Mouse (Mus musculus): Measurements from ENCODE around the gene Kyat1.

Gene Kyat1

DNA sequence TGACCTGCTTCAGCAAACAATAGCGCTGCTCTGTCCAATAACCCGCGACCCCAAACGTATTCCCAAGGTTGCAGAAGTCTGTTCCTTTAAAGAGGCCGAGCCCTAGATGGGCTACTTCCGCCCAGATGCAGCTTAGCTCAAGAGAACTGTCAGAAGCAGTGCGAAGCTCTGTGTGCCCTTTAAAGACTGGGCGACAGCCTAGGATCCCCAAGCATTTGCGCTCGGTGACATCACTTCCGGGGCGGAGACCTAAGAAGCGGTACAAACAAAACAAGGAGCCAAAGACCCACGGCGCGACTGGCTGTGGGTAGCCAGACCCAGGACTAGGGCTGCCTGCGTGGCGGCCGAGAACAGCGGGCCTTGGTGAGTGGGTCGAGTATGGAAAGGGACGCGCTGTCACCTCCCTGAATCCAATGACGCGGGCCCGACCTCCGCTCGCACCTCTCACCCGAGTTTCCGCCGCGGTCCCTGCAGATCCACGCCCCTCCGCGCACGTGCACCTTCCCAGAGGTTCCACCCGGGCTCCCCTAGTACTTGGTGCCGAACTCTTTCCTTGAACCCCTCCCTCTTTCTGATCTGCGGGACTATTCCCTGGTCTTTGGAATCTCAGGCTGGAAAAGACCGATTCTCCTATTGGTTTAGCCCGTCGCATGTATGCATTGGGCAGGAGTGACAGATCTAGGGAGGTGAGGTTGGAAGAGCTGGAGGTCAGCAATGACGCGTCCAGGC is at the start of gene Kyat1:
Gene Kyat1 (minus strand): TSS at position 219 of the 729 bp plus-strand sequence.
- DNase-seq (ENCODE audit: low spot score in 2 of 2): peak; percentile 89 to 93

DNA sequence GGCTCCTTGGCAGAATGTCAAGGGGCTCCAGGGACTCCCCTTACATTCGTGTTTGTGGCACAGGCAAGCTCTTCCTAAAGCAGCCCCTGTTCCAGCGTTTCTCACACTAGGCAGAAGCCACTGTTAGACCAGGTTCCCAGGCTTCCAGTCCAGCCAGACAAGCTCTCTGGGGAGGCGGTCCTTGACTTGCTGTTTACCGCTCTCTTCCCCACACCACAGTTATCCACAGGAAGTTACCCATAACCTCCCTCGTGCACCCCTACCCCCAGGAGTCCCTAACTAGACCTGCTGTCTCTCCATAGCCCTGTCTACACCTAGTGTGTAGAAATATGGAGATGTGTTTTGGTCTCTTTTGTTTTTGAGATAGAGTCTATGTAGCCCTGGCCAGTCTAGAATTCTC is 48.2 kb upstream of the Kyat1 start:
- DNase-seq (ENCODE audit: low spot score in 2 of 2): no peak

DNA sequence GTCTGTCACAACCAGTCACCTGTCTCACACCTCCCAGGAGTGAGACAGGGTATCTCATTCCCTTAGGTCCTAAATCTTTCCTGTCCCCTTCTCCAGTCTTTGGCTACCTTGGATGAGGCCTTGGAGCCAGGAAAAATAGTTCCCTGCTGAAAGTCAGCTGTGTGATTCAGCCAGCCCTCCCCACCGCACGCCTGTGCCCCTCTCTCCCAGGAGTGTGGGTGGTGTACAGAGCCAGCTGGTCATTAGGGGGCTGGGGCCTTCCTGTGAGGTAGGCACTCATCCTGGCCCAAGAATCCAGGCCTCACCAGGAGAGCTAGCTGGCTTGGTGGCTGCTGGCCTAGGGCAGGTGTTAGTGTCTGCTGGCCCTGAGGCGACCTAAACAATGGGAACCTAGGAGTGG is 46.9 kb upstream of the Kyat1 start:
- DNase-seq (ENCODE audit: low spot score in 2 of 2): peak in 1 of 2 experiments; percentile 59

DNA sequence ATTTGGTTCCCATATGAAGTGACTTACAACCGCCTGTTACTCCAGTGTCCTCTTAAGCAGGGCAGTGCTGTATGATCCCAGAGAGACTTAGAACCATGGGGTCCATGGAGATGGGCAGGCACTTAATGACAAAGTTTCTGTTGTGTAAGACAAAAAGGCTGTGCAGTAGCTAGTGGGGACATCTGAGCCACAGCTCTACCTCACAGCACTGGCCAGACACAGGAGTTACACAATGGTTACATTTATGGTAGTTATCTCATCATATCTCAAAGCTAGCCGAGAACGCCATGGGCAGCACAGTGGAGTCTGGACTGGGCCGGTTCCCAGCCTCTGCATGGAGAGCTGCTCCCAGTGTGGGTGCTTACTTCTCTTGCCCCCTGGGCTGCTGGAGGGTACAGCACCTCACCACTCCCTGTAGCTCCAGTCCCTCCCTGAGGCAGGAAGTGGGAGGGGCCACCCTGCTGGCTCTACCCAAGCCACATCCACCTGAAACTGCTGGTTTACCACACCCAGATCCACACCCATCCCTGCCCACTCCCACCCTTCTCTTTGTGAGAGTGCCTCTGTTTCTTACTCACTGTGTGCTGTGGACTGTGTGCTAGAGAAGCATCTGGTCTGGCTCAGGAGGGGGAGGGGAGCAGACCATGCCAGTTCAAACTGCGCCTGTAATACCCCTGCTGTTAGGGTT is 45.9 kb upstream of the Kyat1 start:
- DNase-seq (ENCODE audit: low spot score in 2 of 2): peak; percentile 71 to 80

DNA sequence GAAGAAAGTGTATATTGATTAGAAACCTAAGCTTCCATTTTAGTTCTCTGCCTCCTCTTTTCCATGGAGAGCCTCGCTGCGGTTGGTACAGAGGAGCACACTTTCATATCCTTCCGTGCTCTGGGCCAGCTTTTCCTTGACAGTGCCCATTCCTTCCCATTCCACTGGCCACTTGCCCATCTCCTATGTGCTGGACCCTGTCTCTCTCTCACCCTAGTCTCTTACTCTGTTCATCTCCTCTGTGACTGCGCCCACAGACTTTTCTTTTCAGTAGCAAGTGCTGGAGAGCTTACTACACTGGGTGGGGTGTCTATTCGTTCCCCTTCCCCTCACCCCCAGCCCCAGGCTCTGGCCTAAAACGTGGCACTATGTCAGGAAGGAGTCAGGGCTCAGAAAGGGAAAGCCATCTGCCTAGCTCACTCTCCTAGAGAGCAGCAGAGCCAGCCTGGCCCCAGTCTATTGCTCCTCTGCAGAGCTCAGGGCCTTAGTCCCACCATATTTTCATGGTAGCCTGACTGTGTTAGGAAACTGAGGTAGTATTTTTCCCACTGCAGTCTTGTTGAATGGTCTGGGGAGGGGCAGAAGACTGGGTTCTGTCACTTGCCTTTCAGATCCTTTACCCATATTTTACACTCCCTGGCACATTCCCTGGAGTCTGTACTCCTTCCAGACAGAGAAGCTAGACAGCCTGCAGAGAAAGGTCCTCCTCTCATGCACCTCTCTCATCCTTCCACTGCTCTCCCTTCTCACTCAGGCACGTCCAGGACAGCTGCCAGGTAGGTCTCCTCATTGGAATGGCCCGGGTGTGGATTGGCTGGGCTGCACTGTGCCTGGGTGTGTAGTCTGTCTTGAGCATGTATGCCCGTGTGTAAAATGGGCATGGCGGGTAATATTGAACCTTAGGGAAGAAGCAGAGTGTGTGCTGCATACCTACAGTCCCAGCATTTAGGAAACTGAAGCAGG is 44.8 kb upstream of the Kyat1 start:
- DNase-seq (ENCODE audit: low spot score in 2 of 2): peak in 1 of 2 experiments; percentile 61

DNA sequence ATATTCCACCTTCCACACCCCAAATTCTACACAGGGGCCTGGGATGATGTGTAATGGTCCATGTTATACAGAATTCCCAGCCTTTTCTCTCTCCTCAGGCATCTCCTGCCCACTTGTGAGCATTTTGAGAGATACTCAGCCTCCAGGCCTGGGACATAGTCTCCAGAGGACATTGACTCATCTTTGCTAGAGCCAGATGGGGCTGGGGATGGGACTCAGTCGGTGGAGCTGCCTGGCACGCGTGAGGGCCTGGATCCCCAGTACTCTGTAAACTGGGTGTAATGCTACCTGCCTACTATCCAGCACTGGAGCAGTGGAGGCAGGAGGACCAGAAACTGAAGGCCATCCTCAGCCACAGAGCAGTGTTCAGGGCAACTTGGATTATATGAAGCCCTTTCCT is 43.5 kb upstream of the Kyat1 start:
- DNase-seq (ENCODE audit: low spot score in 2 of 2): no peak

DNA sequence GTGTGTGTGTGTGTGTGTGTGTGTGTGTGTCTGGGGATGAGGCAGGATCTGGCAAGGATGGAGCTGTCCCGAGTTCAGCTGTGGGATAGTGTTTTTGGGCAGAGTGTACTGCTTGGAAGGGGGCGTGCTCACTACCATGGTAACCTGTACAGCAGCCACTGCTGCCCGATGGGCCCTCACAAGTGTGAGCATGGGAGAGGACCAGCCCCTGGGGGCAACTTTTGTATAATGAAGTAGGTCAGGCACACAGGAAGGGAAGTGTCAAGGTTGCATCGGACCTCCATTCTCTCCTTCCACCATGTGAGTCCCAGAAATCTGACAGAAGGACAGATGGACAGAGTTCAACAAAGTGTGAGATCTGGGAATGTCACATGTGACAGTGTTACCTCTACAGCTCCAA is 42.0 kb upstream of the Kyat1 start:
- no peak for DNase-seq (ENCODE audit: low spot score in 2 of 2)

DNA sequence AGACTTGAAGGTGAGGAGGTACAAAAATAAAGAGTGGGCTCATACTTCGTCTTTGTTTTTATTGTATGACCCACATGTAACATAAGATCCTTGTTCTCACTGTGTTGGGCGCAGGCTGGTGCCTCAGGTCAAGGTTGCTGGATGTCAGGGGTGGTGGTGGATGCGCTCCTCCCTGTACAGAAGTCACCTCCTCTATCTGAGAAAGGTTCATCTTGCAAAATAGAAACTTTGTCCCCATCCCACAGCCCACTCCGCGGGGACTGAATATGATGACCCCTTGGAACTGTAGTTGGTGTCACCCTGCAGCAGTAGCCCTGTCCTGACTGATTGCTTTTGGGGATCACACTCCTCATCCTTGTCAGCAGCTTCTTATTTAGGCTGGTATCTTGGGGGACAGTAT is 41.4 kb upstream of the Kyat1 start:
- DNase-seq (ENCODE audit: low spot score in 2 of 2): no peak

DNA sequence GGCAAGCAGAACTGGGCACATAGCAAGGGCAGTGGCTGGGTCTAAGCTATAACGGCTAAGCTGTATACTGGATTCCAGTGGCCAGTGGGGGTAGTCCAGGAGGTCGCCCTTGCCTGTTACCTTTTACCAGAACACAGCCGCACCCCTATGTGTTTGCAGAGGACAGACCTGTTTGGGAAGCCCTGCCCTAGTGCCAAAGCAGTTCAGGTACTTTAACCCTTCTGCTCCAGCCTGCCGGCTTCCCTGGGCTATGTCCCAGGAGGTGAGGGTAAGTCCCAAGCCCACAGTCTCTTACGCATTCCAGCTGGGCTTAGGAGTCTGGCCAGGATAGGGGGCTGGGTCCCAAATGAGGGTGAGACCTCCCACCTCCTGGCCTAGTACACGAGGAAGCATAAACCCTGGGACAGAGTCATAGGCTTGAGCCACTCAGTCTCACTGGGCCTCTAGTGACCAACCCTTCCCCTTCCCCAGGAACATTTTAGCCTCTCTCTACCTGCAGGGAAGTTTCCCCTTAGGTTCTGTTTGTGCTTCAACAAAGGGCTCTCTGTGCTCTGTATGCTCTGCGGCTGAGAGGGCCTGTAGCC is 39.0 kb upstream of the Kyat1 start:
- no peak for DNase-seq (ENCODE audit: low spot score in 2 of 2)

DNA sequence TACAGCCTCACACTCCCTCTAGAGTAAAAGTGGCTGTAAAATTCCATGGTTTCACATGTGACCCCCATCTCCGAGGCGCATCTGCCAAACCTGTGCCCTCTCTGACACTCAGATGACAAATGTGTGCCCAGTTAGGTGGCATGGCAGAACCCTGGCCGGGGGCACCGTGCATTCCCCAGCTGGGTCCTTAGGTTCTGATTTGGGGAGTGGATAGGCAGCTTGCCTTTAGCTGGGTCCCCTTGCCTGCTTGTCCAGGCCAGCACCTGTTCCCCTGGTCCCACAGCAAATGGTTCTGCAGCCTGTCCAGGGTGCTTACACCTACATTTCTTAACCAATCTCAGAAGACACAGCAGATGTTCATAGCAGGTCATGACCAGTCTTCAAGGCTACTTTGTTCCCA is 37.7 kb upstream of the Kyat1 start:
- no peak for DNase-seq (ENCODE audit: low spot score in 2 of 2)

DNA sequence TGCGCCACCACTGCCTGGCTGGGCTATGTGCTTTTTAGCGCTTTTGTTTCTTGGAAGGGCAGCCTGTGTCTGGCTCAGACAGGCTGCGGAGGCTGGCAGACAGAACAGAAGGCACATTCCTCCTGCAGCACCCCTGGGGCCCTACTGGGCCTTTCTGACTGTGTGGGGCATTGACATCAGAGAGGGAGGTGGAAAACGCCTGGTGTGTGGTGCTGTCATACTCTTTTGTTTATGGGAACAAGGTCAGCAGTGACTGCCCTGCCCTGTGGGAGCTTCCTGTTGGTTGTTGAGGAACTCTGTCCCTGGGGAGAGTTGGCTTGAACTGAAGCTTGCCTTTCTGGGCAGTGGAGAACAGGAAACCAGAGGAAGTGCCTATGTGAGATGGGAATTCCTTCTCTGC is 36.9 kb upstream of the Kyat1 start:
- no peak for DNase-seq (ENCODE audit: low spot score in 2 of 2)

DNA sequence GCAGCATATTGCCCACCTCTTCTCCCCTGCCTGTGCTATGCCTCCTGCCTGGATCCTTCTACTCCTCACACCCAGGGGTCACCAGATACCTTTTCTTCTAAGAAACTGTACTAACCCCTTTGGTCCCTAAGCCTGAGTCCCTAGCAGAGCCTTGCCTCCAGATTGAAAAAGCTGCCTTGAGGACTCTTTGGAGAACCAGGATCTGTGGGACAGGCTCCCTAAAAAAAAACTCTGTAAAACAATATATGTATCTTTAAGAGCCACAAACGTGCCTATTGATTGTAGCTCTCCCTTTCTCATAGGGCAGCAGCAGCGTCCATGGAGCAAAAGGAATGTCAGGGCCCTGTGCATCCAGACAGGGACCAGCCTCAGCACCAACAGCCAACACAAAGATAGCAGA is 34.6 kb upstream of the Kyat1 start, which contains the start of gene Gm28035:
Gene Gm28035 (plus strand): TSS at position 301 of the 400 bp plus-strand sequence.
- no peak for DNase-seq (ENCODE audit: low spot score in 2 of 2)

DNA sequence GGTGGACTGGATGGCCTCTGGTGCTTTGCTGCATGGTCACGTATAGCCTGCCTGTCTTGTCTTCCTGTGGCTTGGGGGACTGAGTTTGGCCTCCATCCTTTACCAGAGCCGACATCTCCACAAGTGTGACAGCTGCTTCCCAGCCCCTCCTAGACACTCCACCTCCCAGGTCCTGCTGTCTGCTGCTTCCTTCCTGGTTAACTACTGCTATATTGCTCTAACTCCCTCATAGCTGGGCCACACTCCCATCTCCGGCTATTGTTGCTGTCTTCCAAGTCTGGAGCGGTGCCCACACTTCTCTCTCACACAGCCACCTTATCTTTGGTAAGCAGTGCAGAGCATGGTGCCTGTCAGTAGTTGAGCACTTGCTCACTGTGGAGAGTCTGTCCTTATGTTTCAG is 34.1 kb upstream of the Kyat1 start:
- peak; percentile 62 to 77 for DNase-seq (ENCODE audit: low spot score in 2 of 2)

DNA sequence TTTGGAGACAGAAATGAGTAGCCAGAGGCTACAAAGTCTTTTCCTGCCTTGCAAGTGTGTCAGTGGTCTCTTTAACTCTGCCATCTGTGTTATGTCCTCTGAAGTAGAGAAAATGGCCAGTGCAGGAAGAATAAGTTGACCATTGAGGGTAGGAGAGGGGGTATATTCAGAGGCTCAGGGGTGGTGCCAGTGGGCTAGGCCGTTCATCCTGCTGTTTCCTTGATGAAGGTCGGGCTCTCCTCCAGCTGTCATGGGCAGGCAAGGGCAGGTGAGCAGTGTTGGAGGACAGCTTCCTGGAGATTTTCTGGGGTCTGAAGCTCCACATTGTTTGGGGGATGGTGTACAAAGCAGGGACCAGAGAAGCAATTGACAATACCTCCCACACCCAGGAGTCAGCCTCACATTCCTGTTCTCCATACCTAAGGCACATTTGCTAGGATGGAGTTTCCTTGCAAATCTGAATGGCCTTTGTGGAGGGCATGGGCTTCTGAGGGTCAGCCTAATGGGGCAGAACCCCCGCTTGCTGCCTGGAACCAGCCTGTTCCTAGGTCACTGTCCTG is 33.3 kb upstream of the Kyat1 start:
- no peak for DNase-seq (ENCODE audit: low spot score in 2 of 2)

DNA sequence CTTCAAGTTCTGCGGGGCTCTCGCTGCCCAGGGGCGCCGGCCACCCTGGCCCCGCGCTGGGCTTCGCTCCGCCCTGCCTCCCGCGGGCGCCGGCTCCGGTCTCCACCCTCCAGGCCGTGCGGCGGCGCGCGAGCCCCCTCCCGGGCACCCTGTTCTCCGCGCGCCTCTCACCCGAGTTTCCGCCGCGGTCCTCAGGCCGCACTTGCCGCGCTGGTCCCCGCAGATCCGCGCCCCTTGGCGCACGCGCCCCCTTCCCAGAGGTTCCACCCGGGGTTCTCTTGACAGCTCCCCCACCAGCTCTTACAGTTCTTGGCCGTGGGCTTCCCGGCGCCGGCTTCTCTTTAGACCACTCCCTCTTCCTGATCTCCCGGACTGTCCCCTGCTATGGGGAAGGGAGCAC is 32.2 kb upstream of the Kyat1 start:
- peak in 1 of 2 experiments; percentile 88 for DNase-seq (ENCODE audit: low spot score in 2 of 2)

DNA sequence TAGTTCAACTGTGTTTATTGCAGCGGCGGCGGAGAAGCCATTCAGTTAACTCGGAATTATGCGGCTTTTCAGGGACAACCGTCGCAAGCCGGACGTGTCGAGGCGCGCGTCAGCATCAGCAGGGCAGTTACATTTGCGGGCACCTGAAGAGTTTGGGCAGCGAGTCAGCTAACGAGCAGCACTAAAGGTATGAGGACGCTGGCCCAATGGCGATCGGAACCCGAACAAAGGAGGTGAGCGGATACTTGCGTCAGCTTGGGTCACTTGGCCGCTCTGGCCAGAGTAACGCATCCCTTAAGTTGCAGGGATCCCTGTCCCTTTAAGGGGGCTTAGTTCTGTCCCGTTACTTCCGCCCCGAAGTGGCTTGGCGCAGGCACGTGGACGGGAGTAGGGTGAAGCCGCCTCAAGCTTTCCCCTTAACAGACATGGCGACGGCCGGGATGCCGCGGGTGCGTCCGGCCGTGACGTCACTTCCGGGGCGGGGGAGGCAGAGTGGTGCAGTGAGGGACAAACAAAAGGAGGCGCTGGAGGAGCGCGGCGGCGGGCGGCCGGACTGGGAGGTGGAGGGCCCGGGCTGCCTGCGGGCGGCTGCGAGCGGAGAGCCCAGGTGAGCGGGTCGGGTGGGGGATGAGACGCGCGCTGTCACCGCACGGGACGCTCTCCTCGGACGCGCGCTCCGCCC is 31.7 kb upstream of the Kyat1 start, which contains the start of gene Lrrc8a:
Gene Lrrc8a (plus strand): TSS at position 517 of the 682 bp plus-strand sequence.
- DNase-seq (ENCODE audit: low spot score in 2 of 2): peak; percentile 100

DNA sequence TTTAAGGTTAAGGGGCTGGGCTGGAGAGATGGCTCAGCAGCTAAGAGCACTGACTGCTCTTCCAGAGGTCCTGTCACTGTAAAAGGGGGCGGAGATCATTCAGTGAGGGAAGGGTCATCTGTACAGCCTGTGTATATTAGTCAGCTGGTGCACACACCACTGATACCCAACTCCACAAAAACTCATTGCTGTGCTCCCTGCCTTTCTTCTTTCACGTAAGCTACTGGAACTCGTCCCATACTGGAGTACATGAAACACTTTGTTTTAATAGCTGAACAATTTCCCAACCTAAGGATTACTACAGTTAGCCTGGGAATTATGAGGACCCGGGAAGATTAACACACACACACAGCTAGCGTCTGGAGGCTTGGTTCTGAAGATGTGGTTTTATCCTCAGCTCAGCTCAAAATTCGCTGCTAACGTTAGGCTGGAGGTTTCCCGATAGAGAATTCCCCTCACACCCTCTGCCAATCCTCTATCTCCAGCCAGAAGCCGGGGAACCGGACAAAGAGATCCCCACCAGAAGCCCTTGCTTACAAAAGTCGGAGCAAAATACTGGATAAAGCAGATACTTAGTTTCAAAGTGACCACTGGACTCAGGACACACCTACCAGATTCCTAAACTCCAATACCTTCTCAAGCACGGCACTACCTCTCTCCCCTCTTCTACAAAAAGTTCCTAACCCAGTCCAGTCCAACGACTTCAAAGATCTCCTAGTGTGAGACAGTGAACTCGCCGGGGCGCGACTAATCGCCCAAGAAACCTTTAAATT is 31.0 kb upstream of the Kyat1 start:
- DNase-seq (ENCODE audit: low spot score in 2 of 2): peak in 1 of 2 experiments; percentile 67

DNA sequence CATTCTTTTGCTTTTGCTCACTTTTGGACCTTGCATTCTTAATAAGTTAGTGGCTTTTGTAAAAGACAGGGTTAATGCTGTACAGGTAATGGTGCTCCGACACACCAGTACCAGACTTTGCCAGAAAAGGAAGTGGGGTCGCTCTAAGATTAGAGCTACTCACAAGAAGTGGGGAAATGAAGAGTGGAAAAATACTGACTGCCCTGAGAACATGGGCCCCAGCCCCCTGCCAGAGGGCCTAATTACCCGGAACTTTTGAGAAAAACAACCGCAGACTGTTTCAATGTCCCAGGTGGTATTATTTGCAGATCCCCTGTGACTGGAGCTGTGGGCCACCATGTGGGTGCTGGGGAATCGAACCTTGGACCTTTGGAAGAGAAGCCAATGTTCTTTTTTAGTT is 29.9 kb upstream of the Kyat1 start:
- DNase-seq (ENCODE audit: low spot score in 2 of 2): no peak

DNA sequence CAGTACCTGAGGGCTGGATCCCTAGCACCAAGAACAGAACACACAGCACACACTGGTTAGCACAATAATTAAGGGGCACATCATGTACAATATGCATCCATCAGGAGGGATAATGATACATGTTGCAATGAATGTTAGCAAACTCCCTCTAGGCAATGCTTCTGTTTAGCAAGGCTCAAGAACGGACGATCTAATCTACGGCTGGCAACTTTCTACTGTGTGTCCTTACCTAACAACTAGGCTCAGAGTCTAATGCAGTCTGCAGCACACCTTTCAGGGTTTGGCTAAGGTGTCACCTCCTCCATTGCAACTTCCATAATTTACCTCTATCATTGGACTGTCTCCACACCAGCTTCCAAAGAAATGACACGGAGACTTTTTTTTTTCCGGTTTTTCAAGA is 10.6 kb upstream of the Kyat1 start:
- no peak for DNase-seq (ENCODE audit: low spot score in 2 of 2)

DNA sequence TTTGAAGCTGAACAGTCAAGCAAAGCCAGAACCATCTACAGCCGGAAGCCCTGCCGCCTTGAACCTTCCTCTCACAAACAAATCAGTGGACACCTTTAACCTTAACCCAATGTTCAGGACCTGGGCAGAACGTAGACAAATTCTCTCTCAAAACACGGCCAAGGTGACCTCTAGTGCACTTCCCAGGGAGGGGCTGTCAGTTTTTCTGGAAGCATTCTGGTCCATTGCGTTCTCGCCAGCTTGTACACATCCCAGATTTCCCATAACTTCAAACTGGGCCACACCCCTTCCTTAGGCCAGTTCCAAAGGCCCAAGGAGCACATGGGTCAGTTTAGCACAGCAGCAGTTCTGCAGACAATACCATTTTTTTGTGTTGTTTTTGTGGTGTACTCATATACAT is 9.8 kb upstream of the Kyat1 start:
- no peak for DNase-seq (ENCODE audit: low spot score in 2 of 2)
